Mouse (Mus musculus) midbrain, embryonic 12.5 days (tissue): ENCODE measurements around the gene Fcho2. TPM values are rescaled to one million over a fixed set of nuclear protein-coding genes. Genes with fewer than 3 reads are reported as not detected.

ENCODE experiments used
- ATAC-seq: fragments of 200-750 bp; cut with Nextera tagmentation; 2 replicates; pipeline ENCODE4 v1.8.0; 2017; ENCODE audit warnings: low read depth, moderate TSS enrichment, moderate library complexity; ENCODE audit not compliant: low FRiP score
- H3K27ac ChIP-seq: fragments of 300-500 bp; sonication (generic); replicated peaks from 2 replicates; pipeline ENCODE4 v1.5.1; 2016; ENCODE audit warnings: mild to moderate bottlenecking
- H3K27me3 ChIP-seq: fragments of 300-500 bp; sonication (generic); 2 replicates; pipeline ENCODE4 v1.6.1; 2016; ENCODE audit warnings: mild to moderate bottlenecking
- H3K36me3 ChIP-seq: fragments of 300-500 bp; sonication (generic); 2 replicates; pipeline ENCODE4 v1.6.1; 2016
- H3K4me1 ChIP-seq: fragments of 300-500 bp; sonication (generic); 2 replicates; pipeline ENCODE4 v1.6.1; 2016
- H3K4me2 ChIP-seq: fragments of 300-500 bp; sonication (generic); replicated peaks from 2 replicates; pipeline ENCODE4 v1.6.1; 2016; ENCODE audit warnings: mild to moderate bottlenecking, moderate library complexity
- H3K4me3 ChIP-seq: fragments of 300-500 bp; sonication (generic); 2 replicates; pipeline ENCODE4 v1.5.1; 2016; ENCODE audit warnings: mild to moderate bottlenecking
- H3K9ac ChIP-seq: fragments of 300-500 bp; sonication (generic); replicated peaks from 2 replicates; pipeline ENCODE4 v1.6.1; 2016; ENCODE audit warnings: mild to moderate bottlenecking, moderate library complexity
- H3K9me3 ChIP-seq: fragments of 300-500 bp; sonication (generic); 2 replicates; pipeline ENCODE4 v1.6.1; 2016; ENCODE audit warnings: mild to moderate bottlenecking
- WGBS: fragments of 180-500 bp; shearing (Covaris S2); methylation state at CpG from one replicate; pipeline ENCODE4 v1.1.7; 2016; 5-methylcytosine and 5-hydroxymethylcytosine counted together
- polyA plus RNA-seq: library from polyadenylated mRNA; unstranded; fragments of >200 nt; fragmentation: Nextera tagmentation; extraction: Ambion mirVana; gene quantifications from 2 replicates; pipeline ENCODE4 v1.2.1, GENCODE M21; 2016

The Fcho2 gene
- polyA plus RNA-seq, 1 experiment from 2014 or later = 37.3 TPM

GRCm38 (mm10) chr13:98802957-98803356, 12.3 kb downstream of the Fcho2 start:
- no peak overlapping the region for H3K4me2 ChIP-seq
- H3K27ac ChIP-seq = no peak overlapping the region
- 94% methylated on average over 3 of the region's 3 CpGs for WGBS
- peaks cover 48% of the 10 kb centered on the region for H3K36me3 ChIP-seq
- no peak for ATAC-seq
- H3K4me1 ChIP-seq = no peaks in the 10 kb centered on the region
- H3K9me3 ChIP-seq = 0 out of 2 replicates have a peak, but pooled peaks cover 10% of the 10 kb centered on the region
- no peak overlapping the region for H3K9ac ChIP-seq
- no peaks in the 10 kb centered on the region for H3K27me3 ChIP-seq
- no peak overlapping the region for H3K4me3 ChIP-seq

GRCm38 (mm10) chr13:98795511-98795910, 19.7 kb downstream of the Fcho2 start:
- no peaks in the 10 kb centered on the region for H3K27me3 ChIP-seq
- H3K36me3 ChIP-seq = peaks cover 35% of the 10 kb centered on the region
- H3K9me3 ChIP-seq = 0 out of 2 replicates have a peak, but pooled peaks cover 1% of the 10 kb centered on the region
- WGBS = 97% methylated on average over 3 of the region's 3 CpGs
- no peak overlapping the region for H3K27ac ChIP-seq
- no peak overlapping the region for H3K4me3 ChIP-seq
- H3K4me2 ChIP-seq = no peak overlapping the region
- no peaks in the 10 kb centered on the region for H3K4me1 ChIP-seq
- no peak for ATAC-seq
- no peak overlapping the region for H3K9ac ChIP-seq

GRCm38 (mm10) chr13:98792864-98793263, 22.4 kb downstream of the Fcho2 start:
- Histone ChIP-seq H3K27ac (no peak overlapping the region), H3K9me3 (no peaks in the 10 kb centered on the region), H3K27me3 (no peaks in the 10 kb centered on the region), H3K4me2 (no peak overlapping the region), H3K36me3 (peaks cover 22% of the 10 kb centered on the region), H3K4me1 (no peaks in the 10 kb centered on the region), H3K9ac (no peak overlapping the region), H3K4me3 (no peak overlapping the region)
- WGBS = 94% methylated on average over 1 of the region's 1 CpGs
- ATAC-seq = no peak

- H3K36me3 ChIP-seq = peaks cover 20% of the 10 kb centered on the region
- H3K9me3 ChIP-seq = no peaks in the 10 kb centered on the region
- H3K4me2 ChIP-seq = no peak overlapping the region
- ATAC-seq = no peak
- H3K27me3 ChIP-seq = no peaks in the 10 kb centered on the region
- no peak overlapping the region for H3K27ac ChIP-seq
- H3K9ac ChIP-seq = no peak overlapping the region
- no peak overlapping the region for H3K4me3 ChIP-seq
- 93% methylated on average over 1 of the region's 1 CpGs for WGBS
- no peaks in the 10 kb centered on the region for H3K4me1 ChIP-seq
These were observed 23.6 kb downstream of the Fcho2 start for GRCm38 (mm10) chr13:98791693-98792092.

- WGBS = 96% methylated on average over 5 of the region's 5 CpGs
- H3K4me1 ChIP-seq = no peaks in the 10 kb centered on the region
- H3K9me3 ChIP-seq = no peaks in the 10 kb centered on the region
- H3K4me2 ChIP-seq = no peak overlapping the region
- no peak for ATAC-seq
- peaks cover 17% of the 10 kb centered on the region for H3K36me3 ChIP-seq
- H3K4me3 ChIP-seq = no peak overlapping the region
- no peak overlapping the region for H3K9ac ChIP-seq
- H3K27ac ChIP-seq = no peak overlapping the region
- H3K27me3 ChIP-seq = no peaks in the 10 kb centered on the region
These were observed 28.1 kb downstream of the Fcho2 start for GRCm38 (mm10) chr13:98786970-98787685.

GRCm38 (mm10) chr13:98777959-98778358, 37.3 kb downstream of the Fcho2 start:
- WGBS = 93% methylated on average over 3 of the region's 3 CpGs
- H3K4me1 ChIP-seq = no peaks in the 10 kb centered on the region
- no peak for ATAC-seq
- no peaks in the 10 kb centered on the region for H3K27me3 ChIP-seq
- H3K4me3 ChIP-seq = no peak overlapping the region
- H3K27ac ChIP-seq = no peak overlapping the region
- H3K9ac ChIP-seq = no peak overlapping the region
- H3K36me3 ChIP-seq = peaks cover 20% of the 10 kb centered on the region
- no peaks in the 10 kb centered on the region for H3K9me3 ChIP-seq
- H3K4me2 ChIP-seq = no peak overlapping the region

GRCm38 (mm10) chr13:98771484-98771883, 43.8 kb downstream of the Fcho2 start:
- ATAC-seq = no peak
- H3K4me1 ChIP-seq = no peaks in the 10 kb centered on the region
- H3K36me3 ChIP-seq = peaks cover 4% of the 10 kb centered on the region; the same call in 1 of the 2 replicates
- no peak overlapping the region for H3K9ac ChIP-seq
- H3K4me2 ChIP-seq = no peak overlapping the region
- H3K27ac ChIP-seq = no peak overlapping the region
- H3K9me3 ChIP-seq = no peaks in the 10 kb centered on the region
- H3K4me3 ChIP-seq = no peak overlapping the region
- WGBS = 74% methylated on average over 2 of the region's 2 CpGs
- no peaks in the 10 kb centered on the region for H3K27me3 ChIP-seq

GRCm38 (mm10) chr13:98768329-98768728, 46.9 kb downstream of the Fcho2 start:
- 62% methylated on average over 4 of the region's 4 CpGs for WGBS
- H3K36me3 ChIP-seq = no peaks in the 10 kb centered on the region; the same call in 1 of the 2 replicates
- H3K27me3 ChIP-seq = no peaks in the 10 kb centered on the region
- no peak overlapping the region for H3K4me2 ChIP-seq
- H3K9ac ChIP-seq = no peak overlapping the region
- no peaks in the 10 kb centered on the region for H3K9me3 ChIP-seq
- no peak overlapping the region for H3K4me3 ChIP-seq
- H3K4me1 ChIP-seq = no peaks in the 10 kb centered on the region
- no peak for ATAC-seq
- H3K27ac ChIP-seq = no peak overlapping the region

- H3K9ac ChIP-seq = no peak overlapping the region
- no peak for ATAC-seq
- no peaks in the 10 kb centered on the region for H3K9me3 ChIP-seq
- no peaks in the 10 kb centered on the region for H3K27me3 ChIP-seq
- H3K4me1 ChIP-seq = no peaks in the 10 kb centered on the region
- no peak overlapping the region for H3K4me3 ChIP-seq
- H3K4me2 ChIP-seq = no peak overlapping the region
- H3K27ac ChIP-seq = no peak overlapping the region
- 0 out of 2 replicates have a peak, but pooled peaks cover 5% of the 10 kb centered on the region for H3K36me3 ChIP-seq
These were observed 53.5 kb downstream of the Fcho2 start for GRCm38 (mm10) chr13:98761771-98762170.

GRCm38 (mm10) chr13:98755886-98756285, 59.4 kb downstream of the Fcho2 start:
- 97% methylated on average over 1 of the region's 1 CpGs for WGBS

GRCm38 (mm10) chr13:98744679-98745078, 70.6 kb downstream of the Fcho2 start:
- H3K27ac ChIP-seq = no peak overlapping the region
- ATAC-seq = no peak
- H3K27me3 ChIP-seq = no peaks in the 10 kb centered on the region
- H3K9ac ChIP-seq = no peak overlapping the region
- H3K4me2 ChIP-seq = no peak overlapping the region
- 70% methylated on average over 1 of the region's 1 CpGs for WGBS
- H3K4me1 ChIP-seq = no peaks in the 10 kb centered on the region
- H3K4me3 ChIP-seq = no peak overlapping the region
- H3K9me3 ChIP-seq = no peaks in the 10 kb centered on the region
- peaks cover 44% of the 10 kb centered on the region for H3K36me3 ChIP-seq

More at GRCm38 (mm10) chr13:98755886-98756285, 59.4 kb downstream of the Fcho2 start:
- Histone ChIP-seq H3K27me3 (no peaks in the 10 kb centered on the region), H3K9me3 (no peaks in the 10 kb centered on the region), H3K4me2 (no peak overlapping the region), H3K4me1 (no peaks in the 10 kb centered on the region), H3K36me3 (no peaks in the 10 kb centered on the region; the same call in 1 of the 2 replicates), H3K4me3 (no peak overlapping the region), H3K9ac (no peak overlapping the region), H3K27ac (no peak overlapping the region)
- no peak for ATAC-seq

GRCm38 (mm10) chr13:98743829-98744228, 71.4 kb downstream of the Fcho2 start:
- no peak overlapping the region for H3K27ac ChIP-seq
- no peaks in the 10 kb centered on the region for H3K27me3 ChIP-seq
- peaks cover 41% of the 10 kb centered on the region for H3K36me3 ChIP-seq
- no peaks in the 10 kb centered on the region for H3K9me3 ChIP-seq
- H3K9ac ChIP-seq = no peak overlapping the region
- ATAC-seq = no peak
- no peaks in the 10 kb centered on the region for H3K4me1 ChIP-seq
- no peak overlapping the region for H3K4me2 ChIP-seq
- H3K4me3 ChIP-seq = no peak overlapping the region

- peaks cover 41% of the 10 kb centered on the region for H3K36me3 ChIP-seq
- no peak for ATAC-seq
These were observed 72.0 kb downstream of the Fcho2 start for GRCm38 (mm10) chr13:98743214-98743613.

More at GRCm38 (mm10) chr13:98743214-98743613, 72.0 kb downstream of the Fcho2 start:
- 90% methylated on average over 6 of the region's 6 CpGs for WGBS
- H3K4me2 ChIP-seq = no peak overlapping the region
- H3K9ac ChIP-seq = no peak overlapping the region
- H3K9me3 ChIP-seq = no peaks in the 10 kb centered on the region
- no peaks in the 10 kb centered on the region for H3K27me3 ChIP-seq
- no peak overlapping the region for H3K4me3 ChIP-seq
- no peak overlapping the region for H3K27ac ChIP-seq
- H3K4me1 ChIP-seq = no peaks in the 10 kb centered on the region
